Mouse (Mus musculus): Measurements from ENCODE around the gene Dsp. TPM values are rescaled to one million over a fixed set of nuclear protein-coding genes. Genes with fewer than 3 reads are reported as not detected.
A peak's percentile ranks its signal among the peaks of the same experiment; 100 is the strongest.

Gene Dsp
- polyA plus RNA-seq, 1 experiment from 2014 or later = 0.73 TPM

DNA sequence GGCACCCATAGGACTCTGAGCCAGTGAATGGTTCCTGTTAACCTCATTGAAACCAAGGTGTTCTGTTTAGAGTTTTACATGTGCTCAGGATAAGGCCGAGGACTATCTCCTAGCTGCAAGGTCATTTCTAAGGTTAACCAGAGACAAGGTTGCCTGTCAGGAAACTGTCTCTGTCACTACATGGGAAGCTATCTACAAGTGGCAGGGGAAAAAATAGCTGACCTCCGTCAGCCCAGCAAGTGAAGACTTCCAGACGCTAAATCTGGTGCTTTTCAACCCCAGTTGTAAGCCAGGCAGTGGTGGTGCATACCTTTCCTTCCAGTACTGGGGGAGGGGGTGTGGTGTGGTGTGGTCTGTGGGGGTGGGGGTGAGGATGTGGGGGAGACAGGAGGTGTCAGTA lies 2.7 kb upstream of the Dsp start:
- H3K36me3 ChIP-seq = no peaks in the 10 kb centered on the region
- 64% methylated on average over 3 of the region's 3 CpGs for WGBS
- H3K27ac ChIP-seq (replicated peaks) = no peak overlapping the region
- H3K27me3 ChIP-seq (ENCODE audit: low read depth, poor library complexity, severe bottlenecking) = peaks cover 99% of the 10 kb centered on the region
- H3K4me3 ChIP-seq = no peak overlapping the region
- peaks cover 28% of the 10 kb centered on the region for H3K4me1 ChIP-seq
- H3K9me3 ChIP-seq (replicated peaks) = no peaks in the 10 kb centered on the region
- DNase-seq (ENCODE audit: low spot score) = no peak

DNA sequence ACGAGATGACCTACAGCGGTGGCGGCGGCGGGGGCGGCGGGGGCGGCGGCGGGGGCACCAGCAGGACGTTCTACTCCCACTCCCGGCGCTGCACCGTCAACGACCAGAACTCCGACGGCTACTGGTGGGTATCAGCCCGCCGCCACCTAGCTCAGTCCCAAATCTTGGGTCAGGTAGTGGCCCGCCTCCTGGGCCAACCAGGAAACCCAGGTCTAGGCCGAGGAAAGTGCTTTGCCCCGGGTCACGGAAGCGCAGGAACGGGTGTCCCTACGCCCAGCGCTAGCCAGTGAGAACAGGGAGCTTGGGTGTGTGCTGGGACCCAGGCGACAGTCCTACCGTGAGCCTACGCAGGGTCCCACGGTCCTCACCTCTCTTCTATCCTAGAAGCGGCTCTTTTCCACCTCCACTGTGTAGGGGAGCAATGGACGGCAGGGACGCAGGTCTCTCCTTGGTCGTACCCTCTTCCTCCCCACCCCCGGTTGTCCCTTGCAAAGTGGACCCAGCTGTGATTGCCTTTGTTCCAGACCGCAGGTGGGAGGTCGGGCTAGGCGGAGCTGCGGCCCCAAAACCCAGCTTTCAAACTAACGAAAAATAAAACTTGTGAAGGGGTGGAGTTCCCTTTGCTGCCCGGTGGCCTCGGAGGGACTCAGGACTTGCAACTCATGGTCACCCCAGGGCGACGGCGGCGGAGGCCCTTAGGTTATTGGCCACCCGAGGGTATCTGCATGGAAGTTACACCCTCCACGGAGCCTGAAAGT lies 756 bp downstream of the Dsp start:
- WGBS = under 1% methylated on average over 49 of the region's 49 CpGs
- H3K4me3 ChIP-seq = peak overlapping the region; percentile 56
- H3K4me1 ChIP-seq = peaks cover 39% of the 10 kb centered on the region
- peak; percentile 65 for DNase-seq (ENCODE audit: low spot score)
- no peaks in the 10 kb centered on the region for H3K9me3 ChIP-seq (replicated peaks)
- H3K27me3 ChIP-seq (ENCODE audit: low read depth, poor library complexity, severe bottlenecking) = peaks cover 99% of the 10 kb centered on the region
- no peak overlapping the region; the same call in 1 of the 2 replicates for H3K27ac ChIP-seq (replicated peaks)
- H3K36me3 ChIP-seq = no peaks in the 10 kb centered on the region

DNA sequence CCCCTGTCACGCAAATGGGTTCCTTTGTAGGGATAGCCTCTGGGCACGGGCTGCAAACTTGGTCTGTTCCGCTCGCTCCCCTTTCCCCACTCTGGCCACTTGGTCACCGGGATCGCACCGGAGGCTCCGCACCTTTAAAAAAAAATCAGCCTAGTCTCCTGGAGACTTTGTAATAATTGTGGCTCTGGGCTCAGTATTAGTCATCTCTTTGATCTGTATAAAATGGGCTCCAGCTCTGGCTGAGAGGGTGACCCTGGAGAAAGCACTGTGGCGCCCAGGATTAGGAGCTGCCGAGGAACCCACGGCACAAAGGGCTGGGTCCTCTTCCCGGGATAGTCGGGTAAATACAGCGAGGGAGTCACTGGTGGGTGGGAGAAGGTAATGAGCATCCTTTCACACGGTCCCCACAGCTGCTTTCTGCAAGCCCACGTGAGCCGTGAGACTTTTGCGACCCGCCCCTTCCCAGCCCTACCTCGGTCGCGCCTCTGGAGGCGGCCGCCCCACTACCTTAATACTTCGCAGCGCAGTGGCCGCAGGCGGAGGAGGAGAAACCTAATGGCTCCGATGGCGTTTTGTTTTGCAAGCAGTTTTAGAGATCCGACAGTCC lies 1.4 kb downstream of the Dsp start:
- no peak overlapping the region for H3K27ac ChIP-seq (replicated peaks)
- peak; percentile 57 for DNase-seq (ENCODE audit: low spot score)
- under 1% methylated on average over 31 of the region's 31 CpGs for WGBS
- no peaks in the 10 kb centered on the region for H3K9me3 ChIP-seq (replicated peaks)
- H3K4me3 ChIP-seq = peak overlapping the region; percentile 56
- H3K36me3 ChIP-seq = no peaks in the 10 kb centered on the region
- peaks cover 39% of the 10 kb centered on the region for H3K4me1 ChIP-seq
- H3K27me3 ChIP-seq (ENCODE audit: low read depth, poor library complexity, severe bottlenecking) = peaks cover 99% of the 10 kb centered on the region

DNA sequence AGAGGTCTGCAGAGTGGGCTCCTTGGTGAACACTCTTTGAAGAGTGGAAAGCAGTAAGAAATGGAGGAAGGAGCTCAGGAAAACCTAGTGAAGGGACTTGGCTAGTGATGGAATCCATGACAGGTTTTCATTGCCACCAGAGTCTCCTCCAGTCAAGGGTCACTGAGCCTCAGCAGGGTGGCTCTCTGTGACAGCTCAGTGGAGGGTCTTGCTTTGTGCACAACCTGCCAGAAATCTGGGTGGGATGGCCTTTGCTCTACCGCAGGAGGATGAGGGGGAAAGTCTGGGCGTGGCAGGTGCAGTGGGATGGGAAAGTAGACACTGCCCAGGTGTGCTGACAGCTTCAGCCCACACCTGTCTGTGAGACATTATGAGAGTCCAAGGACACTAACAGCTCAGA lies 4.4 kb downstream of the Dsp start:
- H3K27ac ChIP-seq (replicated peaks) = no peak overlapping the region
- H3K4me3 ChIP-seq = no peak overlapping the region
- no peaks in the 10 kb centered on the region for H3K9me3 ChIP-seq (replicated peaks)
- WGBS = 2% methylated on average over 2 of the region's 2 CpGs
- H3K4me1 ChIP-seq = peaks cover 39% of the 10 kb centered on the region
- H3K36me3 ChIP-seq = no peaks in the 10 kb centered on the region
- H3K27me3 ChIP-seq (ENCODE audit: low read depth, poor library complexity, severe bottlenecking) = peaks cover 95% of the 10 kb centered on the region
- DNase-seq (ENCODE audit: low spot score) = peak; percentile 77

DNA sequence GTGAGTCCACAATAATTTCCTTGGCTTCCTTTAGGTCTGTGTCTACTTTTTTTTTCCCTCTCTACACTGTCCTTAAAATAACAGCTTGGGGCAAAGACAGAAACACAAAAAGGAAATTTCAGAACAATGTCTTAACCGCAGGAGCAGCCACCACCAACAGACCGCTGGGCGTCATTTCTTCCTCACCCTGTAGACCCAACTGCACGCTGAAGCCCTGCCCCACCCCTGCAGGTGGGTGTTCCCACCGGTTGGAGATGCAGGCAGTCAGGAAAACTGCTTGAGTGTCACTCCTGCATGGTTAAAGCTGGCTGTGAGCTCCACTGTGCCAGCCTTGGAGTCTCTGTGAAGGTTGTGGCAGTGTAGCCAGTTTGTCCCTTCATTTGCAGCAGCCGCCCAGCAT lies 6.5 kb downstream of the Dsp start:
- peaks cover 84% of the 10 kb centered on the region for H3K27me3 ChIP-seq (ENCODE audit: low read depth, poor library complexity, severe bottlenecking)
- no peak overlapping the region for H3K4me3 ChIP-seq
- no peak overlapping the region for H3K27ac ChIP-seq (replicated peaks)
- no peak for DNase-seq (ENCODE audit: low spot score)
- WGBS = 20% methylated on average over 6 of the region's 6 CpGs
- peaks cover 21% of the 10 kb centered on the region for H3K4me1 ChIP-seq
- H3K36me3 ChIP-seq = no peaks in the 10 kb centered on the region
- H3K9me3 ChIP-seq (replicated peaks) = no peaks in the 10 kb centered on the region

DNA sequence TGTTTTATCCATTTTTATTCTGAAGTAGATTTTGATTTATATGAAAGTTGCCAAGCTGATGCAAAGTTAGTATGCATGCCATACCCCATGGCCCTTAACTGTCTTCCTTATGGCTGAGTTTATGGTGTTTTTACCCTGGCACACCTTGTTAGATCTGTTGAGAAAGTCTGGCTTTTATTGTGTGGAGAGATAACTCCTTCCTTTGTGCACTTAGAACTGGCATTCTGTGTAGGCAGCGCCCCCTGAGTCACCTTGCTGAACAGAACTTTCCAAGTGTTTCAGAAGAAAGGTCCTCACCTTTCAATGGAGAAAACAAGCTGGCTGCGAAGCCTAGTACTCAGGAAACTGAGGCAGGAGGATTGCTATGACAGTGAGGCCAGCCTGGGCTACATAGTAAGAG lies 10.9 kb downstream of the Dsp start:
- Histone ChIP-seq H3K36me3 (no peaks in the 10 kb centered on the region), H3K4me3 (no peak overlapping the region), H3K27me3 (ENCODE audit: low read depth, poor library complexity, severe bottlenecking) (peaks cover 40% of the 10 kb centered on the region), H3K4me1 (no peaks in the 10 kb centered on the region), H3K27ac (replicated peaks) (no peak overlapping the region), H3K9me3 (replicated peaks) (no peaks in the 10 kb centered on the region)
- DNase-seq (ENCODE audit: low spot score) = no peak
- WGBS = 73% methylated on average over 2 of the region's 2 CpGs

DNA sequence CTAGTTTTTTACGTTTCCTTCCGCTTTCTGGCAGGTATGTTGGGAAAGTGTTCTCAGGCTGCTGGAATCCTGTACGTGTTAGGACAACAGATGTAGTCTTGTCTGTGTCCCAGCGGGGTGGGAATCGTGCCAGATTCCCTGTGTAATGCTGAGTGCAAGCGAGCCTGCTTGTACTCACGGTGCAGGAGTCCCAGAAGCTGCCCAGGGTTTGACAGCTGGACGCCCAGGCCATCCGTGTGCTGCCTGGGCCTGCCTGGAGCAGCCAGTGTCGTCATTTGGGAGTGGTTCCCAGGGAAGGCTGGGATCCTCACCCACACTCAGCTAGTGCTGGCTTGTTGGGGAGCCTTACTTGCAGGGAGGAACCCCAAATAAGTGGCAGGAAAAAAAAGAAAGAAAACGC lies 11.6 kb downstream of the Dsp start:
- H3K27me3 ChIP-seq (ENCODE audit: low read depth, poor library complexity, severe bottlenecking) = peaks cover 34% of the 10 kb centered on the region
- H3K4me1 ChIP-seq = no peaks in the 10 kb centered on the region
- H3K4me3 ChIP-seq = no peak overlapping the region
- no peak for DNase-seq (ENCODE audit: low spot score)
- H3K9me3 ChIP-seq (replicated peaks) = no peaks in the 10 kb centered on the region
- no peaks in the 10 kb centered on the region for H3K36me3 ChIP-seq
- no peak overlapping the region for H3K27ac ChIP-seq (replicated peaks)
- 59% methylated on average over 11 of the region's 11 CpGs for WGBS

DNA sequence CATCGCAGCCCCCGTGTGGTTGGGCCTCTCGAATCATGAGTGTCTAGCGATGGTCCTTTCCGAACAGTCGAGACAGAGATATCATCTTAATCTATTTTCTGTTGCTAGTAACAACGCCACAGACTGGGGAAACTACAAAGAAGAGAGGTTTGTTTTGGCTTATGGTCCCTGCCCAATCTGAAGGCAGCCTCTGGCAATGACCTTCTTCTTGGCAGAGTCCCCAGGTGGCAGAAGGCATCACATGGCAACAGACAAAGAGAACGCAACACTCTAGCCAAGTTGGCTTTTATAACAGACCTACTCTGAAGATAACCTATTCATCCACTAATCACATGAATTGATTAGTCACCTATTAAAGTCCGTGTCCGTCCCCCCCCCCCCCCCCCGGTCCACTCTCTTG lies 13.8 kb downstream of the Dsp start:
- 88% methylated on average over 11 of the region's 11 CpGs for WGBS
- 0 out of 2 replicates have a peak, but pooled peaks cover 12% of the 10 kb centered on the region for H3K27me3 ChIP-seq (ENCODE audit: low read depth, poor library complexity, severe bottlenecking)
- H3K4me3 ChIP-seq = no peak overlapping the region
- no peak for DNase-seq (ENCODE audit: low spot score)
- H3K27ac ChIP-seq (replicated peaks) = no peak overlapping the region
- H3K9me3 ChIP-seq (replicated peaks) = no peaks in the 10 kb centered on the region
- no peaks in the 10 kb centered on the region for H3K4me1 ChIP-seq
- H3K36me3 ChIP-seq = no peaks in the 10 kb centered on the region

DNA sequence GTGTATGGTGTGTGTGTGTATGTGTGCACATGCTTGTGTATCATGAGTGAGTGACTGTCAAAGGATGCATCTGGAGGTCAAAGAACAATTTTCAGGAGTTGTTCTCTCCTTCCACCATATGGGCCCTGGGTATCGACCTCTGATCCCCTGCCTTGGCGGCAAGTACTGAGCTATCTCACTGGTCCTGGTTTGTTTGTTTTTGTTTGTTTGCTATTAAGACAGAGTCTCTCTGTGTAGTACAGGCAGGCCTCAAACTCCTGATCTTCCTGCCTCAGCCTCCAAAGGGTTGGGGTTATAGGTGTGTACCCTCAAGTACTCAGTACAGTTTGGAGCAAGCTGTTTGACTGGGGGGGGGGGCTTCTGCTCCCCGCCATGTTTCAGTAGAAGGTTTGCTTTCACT lies 16.0 kb downstream of the Dsp start:
- no peak for DNase-seq (ENCODE audit: low spot score)
- Histone ChIP-seq H3K27ac (replicated peaks) (no peak overlapping the region), H3K4me1 (no peaks in the 10 kb centered on the region), H3K36me3 (no peaks in the 10 kb centered on the region), H3K27me3 (ENCODE audit: low read depth, poor library complexity, severe bottlenecking) (no peaks in the 10 kb centered on the region), H3K4me3 (no peak overlapping the region), H3K9me3 (replicated peaks) (no peaks in the 10 kb centered on the region)
- WGBS = 84% methylated on average over 3 of the region's 3 CpGs

DNA sequence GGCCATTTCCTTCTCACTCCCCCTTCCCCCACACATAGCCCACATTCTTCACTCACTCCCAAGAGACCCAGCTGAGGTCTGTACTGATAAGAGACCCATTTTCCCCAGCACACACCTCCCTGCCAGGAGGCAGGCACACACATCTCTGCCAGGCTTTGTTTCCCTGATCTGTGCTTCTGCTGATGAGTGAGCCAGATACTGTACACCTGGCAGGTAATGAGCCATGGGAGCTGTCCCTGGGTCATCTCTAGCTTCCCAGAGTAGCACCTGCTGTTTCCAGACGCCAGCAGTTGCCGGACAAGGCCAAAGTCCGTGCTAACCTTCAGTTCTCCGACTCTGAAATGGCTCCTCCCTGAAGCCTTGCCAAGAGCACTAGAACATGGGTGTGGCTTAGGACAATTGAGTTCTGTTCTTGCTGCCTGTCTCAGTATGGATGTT lies 19.6 kb downstream of the Dsp start:
- Histone ChIP-seq H3K27ac (replicated peaks) (no peak overlapping the region), H3K4me1 (no peaks in the 10 kb centered on the region), H3K27me3 (ENCODE audit: low read depth, poor library complexity, severe bottlenecking) (no peaks in the 10 kb centered on the region), H3K4me3 (no peak overlapping the region), H3K9me3 (replicated peaks) (no peaks in the 10 kb centered on the region), H3K36me3 (no peaks in the 10 kb centered on the region)
- DNase-seq (ENCODE audit: low spot score) = no peak
- WGBS = 66% methylated on average over 4 of the region's 4 CpGs

DNA sequence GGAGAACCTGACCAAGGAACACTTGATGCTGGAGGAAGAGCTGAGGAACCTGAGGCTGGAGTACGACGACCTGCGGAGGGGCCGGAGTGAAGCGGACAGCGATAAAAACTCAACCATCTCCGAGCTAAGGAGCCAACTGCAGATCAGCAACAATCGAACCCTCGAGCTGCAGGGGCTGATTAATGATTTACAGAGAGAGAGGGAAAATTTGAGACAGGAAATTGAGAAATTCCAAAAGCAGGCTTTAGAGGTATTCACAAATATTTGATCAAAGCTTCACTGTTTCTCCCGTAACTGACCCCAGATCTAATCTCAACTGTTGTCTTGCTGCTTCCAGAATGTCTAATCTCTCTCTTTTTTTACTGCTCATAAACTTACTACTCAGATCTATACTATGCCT lies 42.3 kb downstream of the Dsp start:
- WGBS = 90% methylated on average over 10 of the region's 10 CpGs
- Histone ChIP-seq H3K27me3 (ENCODE audit: low read depth, poor library complexity, severe bottlenecking) (no peaks in the 10 kb centered on the region), H3K4me1 (no peaks in the 10 kb centered on the region), H3K4me3 (no peak overlapping the region), H3K9me3 (replicated peaks) (peaks cover 31% of the 10 kb centered on the region), H3K27ac (replicated peaks) (no peak overlapping the region), H3K36me3 (peaks cover 2% of the 10 kb centered on the region; the same call in 1 of the 2 replicates)
- DNase-seq (ENCODE audit: low spot score) = no peak

DNA sequence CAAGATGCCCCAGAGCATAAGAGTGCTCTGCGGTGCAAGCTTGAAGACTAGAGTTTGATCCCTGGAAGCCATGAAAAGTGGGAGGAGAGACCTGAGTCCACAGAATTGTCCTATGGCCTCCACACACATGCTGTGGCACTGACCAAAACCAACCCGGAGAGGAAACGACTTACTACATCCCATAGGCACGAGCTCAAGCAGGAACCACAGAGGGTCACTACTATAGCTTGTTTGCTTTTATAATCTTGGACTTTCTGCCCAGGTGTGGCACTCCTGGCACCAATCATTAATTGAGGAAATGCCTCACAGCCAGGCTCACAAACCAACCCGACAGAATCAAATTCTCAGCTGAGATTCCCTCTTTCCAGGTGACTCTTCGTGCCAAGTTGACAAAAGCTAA lies 50.3 kb downstream of the Dsp start:
- no peaks in the 10 kb centered on the region for H3K36me3 ChIP-seq
- no peak overlapping the region for H3K27ac ChIP-seq (replicated peaks)
- no peak overlapping the region for H3K4me3 ChIP-seq
- H3K9me3 ChIP-seq (replicated peaks) = peaks cover 13% of the 10 kb centered on the region
- 83% methylated on average over 6 of the region's 6 CpGs for WGBS
- no peak for DNase-seq (ENCODE audit: low spot score)
- no peaks in the 10 kb centered on the region for H3K27me3 ChIP-seq (ENCODE audit: low read depth, poor library complexity, severe bottlenecking)
- H3K4me1 ChIP-seq = peaks cover 13% of the 10 kb centered on the region

DNA sequence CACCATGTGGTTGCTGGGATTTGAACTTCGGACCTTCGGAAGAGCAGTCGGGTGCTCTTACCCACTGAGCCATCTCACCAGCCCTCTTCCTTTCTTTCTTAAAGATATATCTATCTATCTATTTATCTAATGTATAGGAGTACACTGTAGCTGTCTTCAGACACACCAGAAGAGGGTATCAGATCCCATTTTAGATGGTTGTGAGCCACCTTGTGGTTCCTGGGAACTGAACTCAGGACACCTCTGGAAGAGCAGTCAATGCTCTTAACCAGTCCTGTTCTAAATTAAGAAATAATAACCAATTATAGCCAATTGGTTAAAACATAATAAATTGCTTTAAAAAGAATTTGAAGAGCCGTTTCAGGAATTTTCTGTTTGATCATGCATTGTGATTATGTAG lies 53.1 kb downstream of the Dsp start:
- WGBS = 54% methylated on average over 4 of the region's 4 CpGs
- Histone ChIP-seq H3K4me3 (peak overlapping the region; percentile 91), H3K4me1 (peaks cover 15% of the 10 kb centered on the region), H3K36me3 (peaks cover 15% of the 10 kb centered on the region), H3K27me3 (ENCODE audit: low read depth, poor library complexity, severe bottlenecking) (no peaks in the 10 kb centered on the region), H3K27ac (replicated peaks) (no peak overlapping the region), H3K9me3 (replicated peaks) (no peaks in the 10 kb centered on the region)
- no peak for DNase-seq (ENCODE audit: low spot score)
